Mouse (Mus musculus): Measurements from ENCODE around the gene 5430427O19Rik. TPM values are rescaled to one million over a fixed set of nuclear protein-coding genes. Genes with fewer than 3 reads are reported as not detected.
A peak's percentile ranks its signal among the peaks of the same experiment; 100 is the strongest.

The 5430427O19Rik gene
- polyA plus RNA-seq (2012; rRNA removed), result 0.15 and 0.21 TPM in 2 replicates

DNA sequence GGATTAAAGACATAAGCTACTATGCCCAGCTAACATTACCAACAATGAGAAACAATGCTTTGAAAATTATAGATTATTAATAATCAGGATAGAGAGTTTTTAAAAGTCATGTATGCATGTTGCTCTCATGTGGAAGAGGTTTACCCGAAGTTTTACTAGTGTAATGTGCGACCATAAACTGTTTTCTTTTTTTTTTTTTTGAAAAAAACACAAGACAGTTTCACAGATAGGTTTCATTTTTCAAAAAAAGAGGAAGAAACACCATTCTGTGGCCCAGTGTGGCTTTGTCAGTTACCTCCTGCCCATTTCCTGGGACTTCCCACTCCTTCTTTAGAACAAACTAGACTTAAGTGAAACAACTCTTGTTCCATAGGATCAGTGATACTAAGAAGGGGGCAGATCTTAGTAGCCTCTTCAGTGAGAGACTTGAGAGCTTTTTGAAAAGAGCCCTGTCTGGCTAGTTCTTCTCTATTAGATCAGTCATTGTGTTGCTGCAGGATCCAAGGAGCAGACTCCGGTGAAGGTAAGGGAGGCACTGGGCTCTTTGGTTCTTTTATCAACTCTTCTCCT, at the start of gene 5430427O19Rik:
Gene 5430427O19Rik, plus strand, starts transcription at position 441 of the 570 bp plus-strand sequence.
- WGBS, result 56% methylated on average over 3 of the region's 3 CpGs
- DNase-seq (ENCODE audit: low read depth, low spot score), result no peak

DNA sequence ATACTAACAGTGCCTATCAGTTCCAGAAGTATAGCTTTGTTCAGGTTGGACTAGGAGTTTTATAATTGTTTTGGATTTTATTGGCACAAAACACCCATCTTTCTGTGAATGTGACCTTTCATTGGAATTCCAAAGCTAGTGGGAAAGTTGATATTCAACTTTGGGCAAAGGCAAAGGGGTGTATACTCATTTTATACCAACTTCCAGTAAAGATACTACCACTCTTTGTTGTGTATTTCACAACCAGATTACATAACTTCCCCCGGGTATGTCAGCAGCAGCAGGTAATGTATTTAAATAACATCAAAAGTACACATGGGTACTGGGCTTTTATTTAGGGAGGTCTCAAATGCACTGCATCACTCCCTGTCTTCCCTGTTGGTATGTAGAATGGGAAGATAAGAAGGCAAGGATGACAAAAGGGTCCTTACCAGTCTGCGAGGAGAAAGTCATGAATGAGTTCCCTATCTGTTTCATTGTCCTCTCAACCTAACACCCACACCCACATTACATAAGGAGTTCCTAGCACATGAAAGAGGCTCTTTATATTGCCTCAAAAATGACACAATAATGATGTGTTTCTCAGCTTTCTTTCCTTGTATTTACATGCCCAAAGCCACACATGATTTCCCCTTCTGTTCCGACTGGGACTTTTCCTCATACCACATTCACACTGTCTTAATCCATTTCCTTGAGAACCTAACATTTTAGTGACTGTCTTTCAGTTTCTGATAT, 42.3 kb upstream of the 5430427O19Rik start:
- DNase-seq (ENCODE audit: low read depth, low spot score), result no peak
- 57% methylated on average over 3 of the region's 3 CpGs for WGBS

DNA sequence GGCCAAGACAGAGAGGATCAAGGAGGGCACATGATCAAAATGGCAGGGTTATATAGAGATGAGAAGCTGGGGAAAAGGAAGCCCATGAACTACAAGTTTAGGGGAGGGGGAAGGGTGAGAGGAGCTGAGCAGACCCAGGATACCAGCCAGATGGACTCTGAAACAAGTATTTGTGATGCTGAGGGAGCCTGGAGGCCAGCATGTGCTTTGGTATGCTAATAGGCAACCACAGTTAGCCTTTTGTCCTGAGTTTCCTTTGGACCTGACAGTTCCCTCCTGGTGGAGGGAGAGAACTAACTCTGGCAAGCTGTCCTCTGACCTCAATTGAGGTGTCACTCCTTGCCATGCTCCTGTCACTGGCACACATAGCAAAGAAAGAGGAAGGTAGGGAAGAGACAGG, 41.2 kb upstream of the 5430427O19Rik start:
- no peak for DNase-seq (ENCODE audit: low read depth, low spot score)

DNA sequence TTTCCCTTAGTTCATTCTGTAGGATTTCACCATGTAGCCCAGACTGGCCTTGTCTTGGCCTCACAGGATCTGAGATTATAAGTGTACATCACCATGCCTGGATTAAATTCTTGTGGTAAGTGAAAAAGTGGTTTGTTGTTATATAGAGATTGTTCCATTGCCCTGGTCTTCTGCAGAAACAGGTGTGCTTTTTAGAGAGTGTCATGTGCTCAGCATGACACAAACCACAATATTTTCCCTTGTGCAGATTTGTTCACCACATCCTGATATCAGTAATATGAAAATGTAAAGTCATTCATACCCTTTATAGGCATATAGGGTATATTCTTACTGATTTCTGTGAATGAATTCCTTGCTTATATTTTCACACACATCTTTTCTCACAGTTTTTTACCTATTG, 31.0 kb upstream of the 5430427O19Rik start:
- no peak for DNase-seq (ENCODE audit: low read depth, low spot score)

DNA sequence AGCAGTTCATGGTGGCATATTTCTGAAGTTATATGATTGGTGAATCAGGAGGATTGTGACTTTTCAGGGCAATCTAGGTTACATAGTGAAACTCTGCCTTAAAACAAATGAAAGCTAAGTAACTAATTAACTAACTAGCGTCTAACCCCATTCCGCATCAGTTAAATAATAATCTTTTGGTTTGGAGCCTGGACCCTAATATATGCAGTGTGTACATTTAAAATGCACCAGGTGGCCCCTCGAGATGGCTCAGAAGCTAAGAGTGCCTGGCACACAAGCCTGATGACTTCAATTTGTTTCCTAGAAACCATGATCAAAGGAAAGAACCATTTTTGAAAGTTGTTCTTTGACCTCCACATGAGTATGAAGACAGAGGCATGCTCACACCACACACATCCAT, 14.2 kb upstream of the 5430427O19Rik start:
- DNase-seq (ENCODE audit: low read depth, low spot score), result no peak
- 45% methylated on average over 3 of the region's 3 CpGs for WGBS

DNA sequence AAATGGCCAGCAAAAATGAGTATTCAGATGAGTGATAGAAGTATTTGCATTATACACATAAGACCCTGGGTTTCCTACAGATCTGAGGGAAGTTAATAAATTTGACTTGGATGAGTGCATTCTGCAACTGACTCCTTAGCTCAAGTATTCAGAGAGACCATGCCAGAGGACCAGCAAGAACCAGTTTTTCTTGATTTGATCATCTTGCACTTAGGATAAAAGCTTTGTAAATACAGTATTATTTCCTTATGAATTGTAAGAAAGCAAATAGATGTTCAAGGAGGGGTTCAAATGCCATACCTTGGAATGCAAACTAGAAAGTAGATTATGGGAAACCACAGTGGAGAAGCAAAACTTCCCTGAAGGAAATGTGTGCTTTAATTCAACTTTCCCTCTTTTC, 13.0 kb upstream of the 5430427O19Rik start:
- no peak for DNase-seq (ENCODE audit: low read depth, low spot score)

DNA sequence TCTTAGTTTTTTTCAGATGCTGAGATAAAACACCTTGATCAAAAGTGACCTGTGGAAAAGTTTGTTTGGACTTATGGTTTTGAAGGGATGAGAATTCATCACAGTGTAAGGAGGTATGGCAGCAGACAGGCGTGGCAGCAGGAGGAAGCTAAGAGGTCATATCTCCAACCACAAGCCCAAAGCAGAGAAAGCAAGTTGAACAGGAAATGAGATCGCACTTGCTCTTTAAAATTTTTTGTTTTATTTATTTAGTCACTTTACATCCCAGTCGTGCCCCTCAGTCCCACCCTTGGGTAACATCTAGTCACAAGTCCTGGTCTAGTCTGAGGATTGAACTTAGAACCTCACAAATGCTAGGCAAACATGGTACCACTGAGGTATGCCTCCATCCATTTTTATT, 2.1 kb upstream of the 5430427O19Rik start:
- DNase-seq (ENCODE audit: low read depth, low spot score), result no peak
- 33% methylated on average over 3 of the region's 3 CpGs for WGBS

DNA sequence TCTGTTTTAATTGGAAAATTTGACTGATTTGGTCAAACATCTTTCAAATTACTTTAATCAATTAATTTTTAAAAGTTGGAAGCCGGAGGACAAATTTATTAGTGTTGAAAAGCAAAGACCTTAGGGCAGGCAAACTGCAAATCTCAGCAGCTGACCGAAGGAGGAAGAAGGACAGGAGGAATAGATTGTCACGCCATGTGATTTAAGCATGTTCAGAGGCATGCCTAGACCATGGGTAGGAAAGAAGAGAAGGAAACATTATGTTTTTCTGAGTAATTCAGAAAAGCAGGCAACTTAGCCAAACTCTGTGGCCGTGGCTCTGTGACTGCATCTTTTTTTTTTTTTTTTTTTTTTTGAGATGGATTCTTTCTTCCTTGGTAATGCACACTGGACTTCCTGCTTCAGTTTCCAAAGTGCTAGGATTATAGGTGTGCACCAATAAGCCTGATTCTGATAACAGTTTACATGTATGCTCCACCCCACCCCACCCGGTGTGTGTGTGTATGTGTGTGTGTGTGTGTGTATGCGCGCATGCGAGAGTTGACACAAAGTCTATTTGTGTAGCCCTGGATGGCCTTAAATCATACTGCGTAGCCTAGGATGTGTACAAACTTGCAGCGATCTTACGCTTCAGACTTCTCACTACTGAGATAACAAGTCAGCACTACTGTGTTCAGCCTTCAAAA, 1.4 kb downstream of the 5430427O19Rik start:
- WGBS, result 67% methylated on average over 11 of the region's 11 CpGs
- no peak for DNase-seq (ENCODE audit: low read depth, low spot score)

DNA sequence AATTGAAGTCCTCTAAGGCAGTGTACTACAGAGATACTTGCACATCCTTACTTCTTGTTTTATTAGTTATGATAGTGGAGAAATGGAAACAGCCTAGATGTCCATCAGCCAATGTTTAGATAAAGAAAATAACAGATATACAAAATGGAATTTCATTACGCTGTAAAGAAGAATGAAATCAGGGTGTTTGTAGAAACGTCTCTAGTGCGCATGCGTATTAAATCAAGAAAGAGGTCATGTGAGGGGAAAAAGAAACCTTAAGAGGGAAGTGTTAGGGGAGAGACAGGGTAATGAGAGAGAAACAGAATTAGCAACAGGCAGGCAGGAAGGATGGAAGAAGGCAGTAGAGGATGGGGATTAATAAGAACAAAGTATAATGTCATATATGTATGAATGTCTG, 4.2 kb downstream of the 5430427O19Rik start:
- WGBS, result 82% methylated on average over 4 of the region's 4 CpGs
- no peak for DNase-seq (ENCODE audit: low read depth, low spot score)

DNA sequence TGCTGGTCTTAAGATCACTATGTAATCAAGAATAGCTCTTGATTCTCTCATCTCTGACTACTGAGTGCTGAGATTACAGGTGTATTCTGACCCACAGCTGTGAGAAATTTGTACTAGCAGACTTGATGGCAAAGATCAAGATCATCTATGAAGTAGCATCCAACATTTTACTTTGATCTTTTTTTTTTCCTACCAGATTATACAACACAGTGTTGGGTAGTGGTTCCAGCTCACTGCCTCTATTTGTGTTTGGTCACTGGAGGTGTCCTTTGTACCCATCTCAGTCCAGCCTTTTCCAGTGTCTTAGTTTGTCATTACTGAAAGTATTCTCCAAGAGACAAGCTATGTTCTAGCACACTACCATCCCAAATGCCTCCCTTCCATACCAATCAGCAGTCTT, 5.8 kb downstream of the 5430427O19Rik start:
- DNase-seq (ENCODE audit: low read depth, low spot score), result no peak

DNA sequence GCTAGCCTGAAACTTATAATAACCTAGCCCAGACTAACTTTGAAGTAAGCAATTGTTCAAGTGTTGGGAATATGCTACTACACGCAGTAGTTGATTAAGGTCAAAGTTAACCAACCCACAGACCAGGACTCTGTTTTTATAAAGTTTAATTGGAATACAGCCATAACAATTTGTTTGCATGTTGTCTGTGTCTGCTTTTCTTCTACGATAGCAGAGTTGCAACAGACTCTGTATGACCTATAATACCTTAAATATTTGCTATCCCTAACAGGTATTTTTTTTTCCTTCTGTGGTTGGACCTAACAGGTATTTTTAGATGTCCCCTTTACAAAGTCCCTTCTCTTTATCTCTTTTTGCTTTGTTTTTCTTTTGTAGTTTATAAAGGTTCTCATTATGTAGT, 7.6 kb downstream of the 5430427O19Rik start:
- DNase-seq (ENCODE audit: low read depth, low spot score), result no peak
- WGBS, result 41% methylated on average over 2 of the region's 2 CpGs

DNA sequence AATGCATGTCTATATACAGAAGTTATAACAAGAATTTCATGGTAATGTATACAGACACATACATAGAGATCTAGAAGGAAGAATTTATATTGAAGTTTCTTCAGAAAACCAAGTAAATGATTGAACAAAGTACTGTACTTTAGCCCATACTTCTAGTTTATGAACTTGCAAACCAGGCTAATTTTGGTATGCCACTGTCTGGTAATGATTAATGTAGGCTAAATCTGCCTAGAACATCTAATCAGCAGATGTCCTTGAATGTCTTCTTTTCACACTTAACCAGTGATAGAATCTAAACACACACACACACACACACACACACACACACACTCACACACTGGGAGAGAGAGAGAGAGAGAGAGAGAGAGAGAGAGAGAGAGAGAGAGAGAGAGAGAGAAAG, 8.1 kb downstream of the 5430427O19Rik start:
- no peak for DNase-seq (ENCODE audit: low read depth, low spot score)

DNA sequence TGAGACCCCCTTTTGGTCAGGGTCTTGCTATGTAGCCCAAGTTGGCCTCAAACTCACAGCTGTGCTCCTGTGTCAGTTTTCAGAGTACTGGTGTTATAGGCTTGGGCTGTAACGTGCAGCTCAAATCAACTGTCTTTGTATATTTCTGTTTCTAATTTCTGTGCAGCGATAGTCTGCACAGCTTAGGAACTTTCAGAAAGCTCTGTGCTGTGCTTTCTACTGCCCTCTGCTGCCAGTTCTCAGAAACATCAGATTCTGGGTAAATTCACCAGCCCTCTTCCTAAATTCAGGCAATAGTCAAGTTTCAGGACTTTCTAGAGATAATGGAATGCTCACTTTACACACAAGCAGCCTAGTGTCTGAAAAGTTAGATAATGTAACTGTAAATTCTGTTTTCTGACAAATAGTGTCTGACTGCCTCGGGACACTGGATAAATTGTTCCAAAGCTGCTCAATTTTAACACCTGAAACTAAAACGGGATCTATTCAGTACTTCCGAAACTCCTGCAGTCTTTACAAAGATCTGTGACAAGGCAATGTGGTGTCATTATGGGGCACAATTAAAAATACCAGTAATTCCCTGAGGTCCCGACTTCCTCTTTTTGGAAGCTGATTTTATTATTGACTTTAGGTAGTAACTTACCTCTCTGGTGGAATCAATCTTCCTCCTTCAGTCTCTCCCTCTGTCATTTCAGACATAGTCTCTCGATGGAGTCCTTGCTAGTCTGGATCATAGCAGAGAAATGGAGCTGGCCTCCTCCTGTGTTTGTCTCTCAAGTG, 9.2 kb downstream of the 5430427O19Rik start:
- 51% methylated on average over 7 of the region's 7 CpGs for WGBS
- DNase-seq (ENCODE audit: low read depth, low spot score), result no peak

DNA sequence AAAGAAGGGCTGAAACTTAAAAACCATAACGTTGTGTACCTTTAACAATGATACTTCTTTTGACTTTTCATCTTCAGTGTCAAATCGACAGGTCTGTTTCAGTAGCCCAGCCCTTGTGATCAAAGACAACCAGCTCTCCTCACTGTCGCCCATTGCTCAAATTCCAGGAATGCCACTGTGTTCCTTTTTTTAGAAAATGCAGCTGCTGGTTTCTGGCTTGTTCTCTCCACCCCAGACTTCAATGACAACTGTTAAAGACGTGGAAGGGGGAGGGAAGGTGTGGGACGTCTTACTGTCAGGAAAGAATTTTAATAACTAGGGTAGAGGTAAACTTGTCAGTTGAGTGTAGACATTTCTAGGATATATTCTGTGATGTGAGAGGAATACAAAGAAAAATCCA, 16.5 kb downstream of the 5430427O19Rik start:
- WGBS, result 41% methylated on average over 5 of the region's 5 CpGs
- DNase-seq (ENCODE audit: low read depth, low spot score), result no peak

DNA sequence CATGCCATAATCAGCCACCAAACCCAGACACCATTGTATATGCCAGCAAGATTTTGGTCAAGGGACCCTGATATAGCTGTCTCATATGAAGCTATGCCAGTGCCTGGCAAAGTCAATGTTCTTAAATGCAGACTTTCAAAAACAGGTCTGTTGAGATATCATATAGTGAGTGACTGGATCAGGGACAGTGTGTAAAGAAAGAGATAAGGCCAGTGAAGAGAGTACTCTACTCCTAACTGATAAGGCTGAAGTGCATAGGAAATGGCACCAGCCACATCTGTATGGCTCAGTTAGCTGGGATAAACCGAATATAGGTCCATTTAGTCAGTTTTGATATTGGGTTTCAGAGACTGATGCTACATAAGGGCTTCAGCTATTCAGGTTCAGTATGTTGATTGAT, 31.0 kb downstream of the 5430427O19Rik start:
- 68% methylated on average over 1 of the region's 1 CpGs for WGBS

DNA sequence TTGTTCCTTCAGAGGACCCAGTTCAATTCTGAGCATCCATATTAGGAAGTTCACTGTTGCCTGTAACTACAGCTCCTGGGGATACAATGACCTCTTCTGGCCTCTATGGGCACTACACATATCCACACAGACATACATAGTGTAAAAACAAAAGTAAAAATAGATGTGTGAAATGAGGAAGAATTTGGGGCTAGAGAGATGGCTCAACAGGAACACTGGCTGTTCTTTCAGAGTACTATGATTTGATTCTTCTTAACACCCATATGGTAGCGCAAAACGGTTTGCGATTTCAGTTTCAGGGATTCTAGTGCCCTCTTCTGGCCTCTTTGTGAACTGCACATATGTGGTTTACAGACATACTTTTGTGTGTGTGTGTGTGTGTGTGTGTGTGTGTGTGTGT, 48.9 kb downstream of the 5430427O19Rik start:
- 43% methylated on average over 3 of the region's 3 CpGs for WGBS
- peak; percentile 2 for DNase-seq (ENCODE audit: low read depth, low spot score)

More for the DNA sequence above, 31.0 kb downstream of the 5430427O19Rik start:
- DNase-seq (ENCODE audit: low read depth, low spot score), result no peak

DNA sequence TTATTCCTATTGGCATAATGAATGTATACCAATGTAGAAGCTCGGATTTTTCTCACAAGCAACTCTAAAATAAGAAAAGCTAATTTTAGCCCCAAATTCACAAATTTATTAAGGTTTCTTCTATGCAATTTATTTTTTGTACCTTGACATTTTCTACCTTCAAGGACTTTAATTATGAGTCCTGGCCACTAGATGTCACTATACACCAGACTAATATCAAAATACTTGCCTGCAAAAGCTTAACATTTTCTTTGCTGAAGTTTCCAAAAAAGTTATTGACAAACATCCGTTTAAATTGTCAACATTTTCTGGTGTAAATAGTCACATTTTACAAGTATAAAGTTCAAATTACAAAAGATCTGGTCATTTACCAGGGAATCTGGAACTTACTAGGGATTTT, 62.8 kb downstream of the 5430427O19Rik start:
- no peak for DNase-seq (ENCODE audit: low read depth, low spot score)
- WGBS, result 2% methylated on average over 2 of the region's 2 CpGs
